Mouse (Mus musculus) hindbrain, embryonic 15.5 days (tissue): Measurements from ENCODE around the gene Sgms1. TPM values are rescaled to one million over a fixed set of nuclear protein-coding genes. Genes with fewer than 3 reads are reported as not detected.
"Not testable (repeated sequence)": the region's sequence is repeated elsewhere in the genome, so short reads cannot be mapped to it uniquely, and the experiment has no call there.

Source experiments
- ATAC-seq: fragments of 200-750 bp; cut with Nextera tagmentation; 2 replicates; pipeline ENCODE4 v1.8.0; 2017; ENCODE audit warnings: low read depth, moderate number of reproducible peaks, moderate TSS enrichment; ENCODE audit not compliant: low FRiP score
- H3K27ac ChIP-seq: fragments of 300-500 bp; sonication (generic); replicated peaks from 2 replicates; pipeline ENCODE4 v1.5.1; 2015; ENCODE audit warnings: mild to moderate bottlenecking, inconsistent platforms
- H3K27me3 ChIP-seq: fragments of 300-500 bp; sonication (generic); 2 replicates; pipeline ENCODE4 v1.6.1; 2015; ENCODE audit warnings: control low read depth, inconsistent platforms
- H3K36me3 ChIP-seq: fragments of 300-500 bp; sonication (generic); 2 replicates; pipeline ENCODE4 v1.6.1; 2015; ENCODE audit warnings: control low read depth, inconsistent platforms
- H3K4me1 ChIP-seq: fragments of 300-500 bp; sonication (generic); replicated peaks from 2 replicates; pipeline ENCODE4 v1.6.1; 2015; ENCODE audit warnings: control low read depth, inconsistent platforms
- H3K4me2 ChIP-seq: fragments of 300-500 bp; sonication (generic); 2 replicates; pipeline ENCODE4 v1.6.1; 2015; ENCODE audit warnings: moderate library complexity, mild to moderate bottlenecking, inconsistent platforms
- H3K4me3 ChIP-seq: fragments of 300-500 bp; sonication (generic); 2 replicates; pipeline ENCODE4 v1.5.1; 2015; ENCODE audit warnings: mild to moderate bottlenecking, inconsistent platforms
- H3K9ac ChIP-seq: fragments of 300-500 bp; sonication (generic); 2 replicates; pipeline ENCODE4 v1.6.1; 2015; ENCODE audit warnings: inconsistent platforms
- H3K9me3 ChIP-seq: fragments of 300-500 bp; sonication (generic); 2 replicates; pipeline ENCODE4 v1.6.1; 2016; ENCODE audit warnings: control low read depth, inconsistent platforms
- WGBS: fragments of 180-500 bp; shearing (Covaris S2); methylation state at CpG from one replicate; pipeline ENCODE4 v1.1.7; 2015; 5-methylcytosine and 5-hydroxymethylcytosine counted together
- polyA plus RNA-seq: library from polyadenylated mRNA; unstranded; fragments of >200 nt; fragmentation: Nextera tagmentation; extraction: Ambion mirVana; gene quantifications from 2 replicates; pipeline ENCODE4 v1.2.1, GENCODE M21; 2015

Gene Sgms1
- polyA plus RNA-seq, 1 experiment from 2014 or later, result 21.7 TPM

- no peak for ATAC-seq
- H3K36me3 ChIP-seq, result no peaks in the 10 kb centered on the region
- no peaks in the 10 kb centered on the region for H3K27me3 ChIP-seq
- no peak overlapping the region for H3K4me3 ChIP-seq
- 85% methylated on average over 14 of the region's 14 CpGs for WGBS
- no peak overlapping the region for H3K27ac ChIP-seq
- no peak overlapping the region for H3K4me2 ChIP-seq
- no peaks in the 10 kb centered on the region for H3K9me3 ChIP-seq
- H3K9ac ChIP-seq, result no peak overlapping the region
- no peaks in the 10 kb centered on the region for H3K4me1 ChIP-seq
Observed at GRCm38 (mm10) chr19:32138361-32139088, 251.0 kb downstream of the Sgms1 start.

GRCm38 (mm10) chr19:32137904-32138303 lies 251.6 kb downstream of the Sgms1 start:
- Histone ChIP-seq H3K4me2 (no peak overlapping the region), H3K27ac (no peak overlapping the region), H3K4me1 (no peaks in the 10 kb centered on the region), H3K9me3 (no peaks in the 10 kb centered on the region), H3K4me3 (no peak overlapping the region), H3K27me3 (no peaks in the 10 kb centered on the region), H3K9ac (no peak overlapping the region), H3K36me3 (no peaks in the 10 kb centered on the region)
- WGBS, result 86% methylated on average over 5 of the region's 5 CpGs
- no peak for ATAC-seq

- H3K9ac ChIP-seq, result no peak overlapping the region
- H3K4me2 ChIP-seq, result no peak overlapping the region
- 37% methylated on average over 4 of the region's 4 CpGs for WGBS
- ATAC-seq, result 0 out of 2 replicates have a peak, but pooled peaks have one; percentile 60
- no peaks in the 10 kb centered on the region for H3K4me1 ChIP-seq
- H3K27ac ChIP-seq, result no peak overlapping the region
- H3K9me3 ChIP-seq, result no peaks in the 10 kb centered on the region
- no peak overlapping the region for H3K4me3 ChIP-seq
- no peaks in the 10 kb centered on the region for H3K27me3 ChIP-seq
- no peaks in the 10 kb centered on the region for H3K36me3 ChIP-seq
Observed at GRCm38 (mm10) chr19:32136888-32137625, 252.5 kb downstream of the Sgms1 start.

GRCm38 (mm10) chr19:32131707-32132488 lies 257.6 kb downstream of the Sgms1 start:
- not testable (repeated sequence) for H3K4me2 ChIP-seq, H3K36me3 ChIP-seq, H3K27me3 ChIP-seq, H3K27ac ChIP-seq, H3K4me3 ChIP-seq, H3K4me1 ChIP-seq, H3K9me3 ChIP-seq, H3K9ac ChIP-seq
- 90% methylated on average over 15 of the region's 17 CpGs for WGBS
- peak; percentile 69 for ATAC-seq

GRCm38 (mm10) chr19:32129281-32129680 lies 260.2 kb downstream of the Sgms1 start:
- Histone ChIP-seq H3K9ac (no peak overlapping the region), H3K4me3 (no peak overlapping the region), H3K4me2 (no peak overlapping the region), H3K27ac (no peak overlapping the region), H3K9me3 (no peaks in the 10 kb centered on the region), H3K27me3 (no peaks in the 10 kb centered on the region), H3K36me3 (no peaks in the 10 kb centered on the region), H3K4me1 (no peaks in the 10 kb centered on the region)
- no peak for ATAC-seq
- WGBS, result 92% methylated on average over 8 of the region's 8 CpGs

GRCm38 (mm10) chr19:32127180-32127850 lies 262.2 kb downstream of the Sgms1 start:
- WGBS, result 82% methylated on average over 10 of the region's 10 CpGs
- Histone ChIP-seq H3K4me2 (no peak overlapping the region), H3K4me1 (no peaks in the 10 kb centered on the region), H3K36me3 (no peaks in the 10 kb centered on the region), H3K27me3 (no peaks in the 10 kb centered on the region), H3K4me3 (no peak overlapping the region), H3K9ac (no peak overlapping the region), H3K9me3 (no peaks in the 10 kb centered on the region), H3K27ac (no peak overlapping the region)
- ATAC-seq, result no peak

- Histone ChIP-seq H3K4me1 (no peaks in the 10 kb centered on the region), H3K4me3 (no peak overlapping the region), H3K4me2 (no peak overlapping the region), H3K9ac (no peak overlapping the region), H3K27ac (no peak overlapping the region), H3K27me3 (no peaks in the 10 kb centered on the region), H3K9me3 (no peaks in the 10 kb centered on the region), H3K36me3 (no peaks in the 10 kb centered on the region)
- no peak for ATAC-seq
- 95% methylated on average over 9 of the region's 9 CpGs for WGBS
Observed at GRCm38 (mm10) chr19:32124155-32124554, 265.4 kb downstream of the Sgms1 start.

GRCm38 (mm10) chr19:32123196-32123595 lies 266.3 kb downstream of the Sgms1 start:
- Histone ChIP-seq H3K4me2 (no peak overlapping the region), H3K36me3 (no peaks in the 10 kb centered on the region), H3K4me3 (no peak overlapping the region), H3K9ac (no peak overlapping the region), H3K27ac (no peak overlapping the region), H3K27me3 (no peaks in the 10 kb centered on the region), H3K9me3 (no peaks in the 10 kb centered on the region), H3K4me1 (no peaks in the 10 kb centered on the region)
- no peak for ATAC-seq
- WGBS, result 89% methylated on average over 5 of the region's 5 CpGs

GRCm38 (mm10) chr19:32120798-32121197 lies 268.7 kb downstream of the Sgms1 start:
- H3K9ac ChIP-seq, result no peak overlapping the region
- no peaks in the 10 kb centered on the region for H3K36me3 ChIP-seq
- no peak for ATAC-seq
- H3K27me3 ChIP-seq, result no peaks in the 10 kb centered on the region
- no peaks in the 10 kb centered on the region for H3K9me3 ChIP-seq
- no peak overlapping the region for H3K27ac ChIP-seq
- no peak overlapping the region for H3K4me2 ChIP-seq
- no peak overlapping the region for H3K4me3 ChIP-seq
- H3K4me1 ChIP-seq, result no peaks in the 10 kb centered on the region
- WGBS, result 97% methylated on average over 1 of the region's 1 CpGs

GRCm38 (mm10) chr19:32119666-32120065 lies 269.8 kb downstream of the Sgms1 start:
- Histone ChIP-seq H3K4me2 (no peak overlapping the region), H3K9me3 (no peaks in the 10 kb centered on the region), H3K27ac (no peak overlapping the region), H3K4me3 (no peak overlapping the region), H3K9ac (no peak overlapping the region), H3K27me3 (no peaks in the 10 kb centered on the region), H3K36me3 (no peaks in the 10 kb centered on the region), H3K4me1 (no peaks in the 10 kb centered on the region)
- WGBS, result 90% methylated on average over 2 of the region's 2 CpGs
- no peak for ATAC-seq

- H3K27me3 ChIP-seq, result no peaks in the 10 kb centered on the region
- no peak for ATAC-seq
- H3K36me3 ChIP-seq, result no peaks in the 10 kb centered on the region
- no peaks in the 10 kb centered on the region for H3K9me3 ChIP-seq
- H3K4me1 ChIP-seq, result no peaks in the 10 kb centered on the region
- H3K4me2 ChIP-seq, result no peak overlapping the region
- H3K27ac ChIP-seq, result no peak overlapping the region
- H3K4me3 ChIP-seq, result no peak overlapping the region
- no peak overlapping the region for H3K9ac ChIP-seq
- 90% methylated on average over 3 of the region's 3 CpGs for WGBS
Observed at GRCm38 (mm10) chr19:32118496-32118895, 271.0 kb downstream of the Sgms1 start.
